Mouse (Mus musculus): ENCODE results near the gene Lyg1.
"Not testable (repeated sequence)": the region's sequence is repeated elsewhere in the genome, so short reads cannot be mapped to it uniquely, and the experiment has no call there.

Gene Lyg1

GRCm38 (mm10) chr1:37957659-37958058, at the start of gene Lyg1:
Gene Lyg1 (minus strand): TSS chr1:37957759.
- no peak for DNase-seq (ENCODE audit: low read depth, low spot score)

GRCm38 (mm10) chr1:38006741-38007140, 49.2 kb upstream of the Lyg1 start:
- DNase-seq (ENCODE audit: low read depth, low spot score), result no peak

- DNase-seq (ENCODE audit: low read depth, low spot score), result no peak
Observed at GRCm38 (mm10) chr1:38003046-38003445, 45.5 kb upstream of the Lyg1 start.

- no peak for DNase-seq (ENCODE audit: low read depth, low spot score)
Observed at GRCm38 (mm10) chr1:38001956-38002355, 44.4 kb upstream of the Lyg1 start.

- no peak for DNase-seq (ENCODE audit: low read depth, low spot score)
Observed at GRCm38 (mm10) chr1:38000844-38001243, 43.3 kb upstream of the Lyg1 start.

- DNase-seq (ENCODE audit: low read depth, low spot score), result no peak
Observed at GRCm38 (mm10) chr1:37999552-37999951, 42.0 kb upstream of the Lyg1 start.

- DNase-seq (ENCODE audit: low read depth, low spot score), result no peak
Observed at GRCm38 (mm10) chr1:37998371-37999199, 41.0 kb upstream of the Lyg1 start.

- DNase-seq (ENCODE audit: low read depth, low spot score), result peak; percentile 84
Observed at GRCm38 (mm10) chr1:37997867-37998266, 40.3 kb upstream of the Lyg1 start, which contains the start of the genes Txndc9 and Eif5b. Gene Txndc9 (minus strand): TSS chr1:37997893. Gene Eif5b (plus strand): TSS chr1:37998010.

- peak; percentile 96 for DNase-seq (ENCODE audit: low read depth, low spot score)
Observed at GRCm38 (mm10) chr1:37996877-37997484, 39.4 kb upstream of the Lyg1 start.

GRCm38 (mm10) chr1:37996226-37996625, 38.7 kb upstream of the Lyg1 start:
- DNase-seq (ENCODE audit: low read depth, low spot score), result no peak

- DNase-seq (ENCODE audit: low read depth, low spot score), result no peak
Observed at GRCm38 (mm10) chr1:37987856-37988255, 30.3 kb upstream of the Lyg1 start.

GRCm38 (mm10) chr1:37985764-37986323, 28.3 kb upstream of the Lyg1 start:
- DNase-seq (ENCODE audit: low read depth, low spot score), result no peak

- DNase-seq (ENCODE audit: low read depth, low spot score), result no peak
Observed at GRCm38 (mm10) chr1:37984326-37984725, 26.8 kb upstream of the Lyg1 start.

GRCm38 (mm10) chr1:37977303-37977702, 19.7 kb upstream of the Lyg1 start:
- DNase-seq (ENCODE audit: low read depth, low spot score), result no peak

- DNase-seq (ENCODE audit: low read depth, low spot score), result not testable (repeated sequence)
Observed at GRCm38 (mm10) chr1:37976666-37977065, 19.1 kb upstream of the Lyg1 start.

- no peak for DNase-seq (ENCODE audit: low read depth, low spot score)
Observed at GRCm38 (mm10) chr1:37971520-37971919, 14.0 kb upstream of the Lyg1 start.

- no peak for DNase-seq (ENCODE audit: low read depth, low spot score)
Observed at GRCm38 (mm10) chr1:37968746-37969145, 11.2 kb upstream of the Lyg1 start.

GRCm38 (mm10) chr1:37965571-37965970, 8.0 kb upstream of the Lyg1 start:
- DNase-seq (ENCODE audit: low read depth, low spot score), result no peak

GRCm38 (mm10) chr1:37959486-37959885, 1.9 kb upstream of the Lyg1 start:
- DNase-seq (ENCODE audit: low read depth, low spot score), result no peak

- DNase-seq (ENCODE audit: low read depth, low spot score), result no peak
Observed at GRCm38 (mm10) chr1:37958516-37958915, 957 bp upstream of the Lyg1 start.

GRCm38 (mm10) chr1:37956690-37957431, 698 bp downstream of the Lyg1 start:
- DNase-seq (ENCODE audit: low read depth, low spot score), result no peak

- DNase-seq (ENCODE audit: low read depth, low spot score), result no peak
Observed at GRCm38 (mm10) chr1:37955251-37955650, 2.3 kb downstream of the Lyg1 start.

Measured in retina, adult 2 months (tissue).